Mouse (Mus musculus): ENCODE data around the gene Ndufs8. TPM values are rescaled to one million over a fixed set of nuclear protein-coding genes. Genes with fewer than 3 reads are reported as not detected.
"Not testable (repeated sequence)": the region's sequence is repeated elsewhere in the genome, so short reads cannot be mapped to it uniquely, and the experiment has no call there.

Ndufs8 gene
- 180 and 207 TPM in 2 replicates for polyA plus RNA-seq (2016; fragmentation: Nextera tagmentation; extraction: Ambion mirVana)

DNA sequence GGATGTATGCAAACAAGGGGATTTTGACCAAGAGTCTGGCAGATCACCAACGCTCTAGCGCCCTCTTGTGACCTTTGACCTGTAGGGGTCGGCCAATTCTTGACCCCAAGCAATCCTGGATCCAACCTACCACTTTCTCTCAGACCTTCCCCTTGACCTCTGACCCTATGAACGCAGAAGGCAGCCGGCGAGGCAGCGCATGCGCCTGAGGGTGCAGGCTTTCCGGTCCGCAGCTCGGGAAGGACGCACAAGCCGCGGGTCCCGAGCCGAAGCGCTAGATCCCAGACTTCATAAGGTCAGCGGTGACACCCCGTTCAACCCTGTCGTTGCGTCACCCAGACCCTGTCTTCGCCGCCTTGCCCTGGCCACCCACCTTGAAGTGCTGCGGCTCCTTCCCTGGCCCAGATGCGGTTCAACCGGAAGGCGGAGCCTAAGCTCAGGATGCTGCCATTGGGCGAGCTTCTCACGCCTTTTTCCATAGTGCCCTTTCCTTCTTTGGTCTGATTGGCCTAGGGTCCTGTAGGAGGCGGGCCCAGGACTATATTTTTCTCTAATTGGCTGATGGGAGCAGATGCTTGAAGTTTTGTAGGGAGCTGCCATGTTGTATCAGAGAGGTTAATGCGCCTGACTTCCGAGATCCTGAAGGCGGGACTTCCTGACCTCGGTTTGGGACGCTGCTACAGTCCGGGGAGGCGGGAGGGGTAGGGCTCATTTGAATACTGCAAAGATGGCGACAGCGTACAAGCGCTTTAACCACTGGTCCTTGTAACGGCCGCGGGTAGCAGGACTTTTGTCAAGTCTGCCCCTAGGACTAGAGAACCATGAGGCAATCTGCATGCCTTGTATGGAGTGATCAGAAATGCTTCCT, at the start of gene Ndufs8:
Gene Ndufs8 (minus strand): TSS at position 438 of the 868 bp plus-strand sequence.
- Histone ChIP-seq H3K4me2 (replicated peaks) (peak within 1 kb of the TSS; percentile 65), H3K4me1 (peaks cover 20% of the 10 kb centered on the region), H3K9ac (peak within 1 kb of the TSS; percentile 68), H3K9me3 (replicated peaks) (no peaks in the 10 kb centered on the region), H3K4me3 (peak within 1 kb of the TSS; percentile 74), H3K27ac (peak within 1 kb of the TSS; percentile 82), H3K36me3 (peaks cover 37% of the 10 kb centered on the region), H3K27me3 (no peaks in the 10 kb centered on the region)
- under 1% methylated on average over 43 of the region's 43 CpGs for WGBS
- ATAC-seq (ENCODE audit: low FRiP score) = peak; percentile 99

DNA sequence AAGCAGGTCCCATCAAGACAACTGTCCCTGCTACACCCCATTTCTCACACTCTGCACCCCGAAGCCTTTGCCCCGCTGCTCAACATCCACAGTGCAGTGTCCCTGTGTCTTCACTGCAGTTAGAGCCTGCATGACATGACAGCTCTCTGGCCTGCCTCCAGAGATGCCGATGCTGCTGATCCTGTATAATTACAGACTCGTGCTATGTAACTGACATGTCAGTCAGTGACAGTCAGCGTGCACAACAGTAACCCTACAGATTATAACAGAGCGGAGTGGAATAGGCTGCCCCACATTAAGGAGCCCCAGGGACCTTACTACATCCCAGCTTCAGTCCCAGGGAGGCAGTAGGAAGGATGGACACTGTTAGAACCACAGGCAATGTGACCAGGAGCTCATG, 49.2 kb upstream of the Ndufs8 start:
- not testable (repeated sequence) for H3K4me2 ChIP-seq (replicated peaks); H3K9me3 ChIP-seq (replicated peaks); H3K9ac ChIP-seq; H3K27ac ChIP-seq; H3K27me3 ChIP-seq; H3K4me3 ChIP-seq; H3K36me3 ChIP-seq; H3K4me1 ChIP-seq; ATAC-seq (ENCODE audit: low FRiP score)
- WGBS = 83% methylated on average over 6 of the region's 6 CpGs

DNA sequence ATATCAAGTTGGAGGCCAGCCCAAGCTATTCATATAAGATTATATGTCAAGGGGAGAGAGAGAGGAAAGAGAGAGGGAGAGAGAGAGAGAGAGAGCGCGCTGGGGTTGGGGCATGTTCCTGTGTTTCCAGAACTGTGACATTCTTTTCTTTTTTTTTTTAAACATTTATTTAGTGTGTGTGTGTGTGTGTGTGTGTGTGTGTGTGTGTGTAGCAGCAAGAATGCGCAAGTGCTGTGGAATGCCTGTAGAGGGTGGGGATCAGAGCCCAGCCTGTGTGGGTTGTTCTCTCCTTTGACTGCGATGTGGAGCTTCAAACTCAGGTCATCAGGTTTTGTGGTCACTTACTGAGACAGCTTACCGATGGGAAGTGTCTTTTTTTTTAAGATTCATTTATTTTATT, 47.6 kb upstream of the Ndufs8 start:
- no peak overlapping the region for H3K4me3 ChIP-seq
- H3K36me3 ChIP-seq = no peaks in the 10 kb centered on the region
- no peak overlapping the region for H3K4me2 ChIP-seq (replicated peaks)
- 0 out of 2 replicates have a peak, but pooled peaks cover 4% of the 10 kb centered on the region for H3K27me3 ChIP-seq
- WGBS = 86% methylated on average over 5 of the region's 5 CpGs
- no peaks in the 10 kb centered on the region for H3K9me3 ChIP-seq (replicated peaks)
- no peak overlapping the region for H3K27ac ChIP-seq
- H3K9ac ChIP-seq = no peak overlapping the region
- H3K4me1 ChIP-seq = no peaks in the 10 kb centered on the region
- no peak for ATAC-seq (ENCODE audit: low FRiP score)

DNA sequence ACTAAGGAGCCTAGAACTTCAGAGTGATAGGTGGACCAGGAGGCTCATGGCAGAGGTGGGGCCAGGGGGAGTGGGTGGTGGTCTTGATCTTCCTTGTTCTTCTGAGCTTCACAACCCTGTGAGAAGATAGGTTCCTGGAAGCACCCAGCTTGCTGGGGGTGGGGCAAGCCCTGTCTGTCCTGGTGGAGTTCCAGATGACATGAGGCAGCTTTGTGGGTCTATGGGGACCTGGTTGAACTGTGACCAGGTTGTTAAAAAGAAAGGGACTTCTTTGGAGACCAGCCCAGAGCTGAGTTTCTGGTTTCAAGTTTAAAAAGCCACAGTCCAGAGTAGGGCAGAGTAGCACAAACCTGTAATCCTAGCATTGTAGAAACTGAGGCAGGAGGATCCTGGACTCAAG, 46.5 kb upstream of the Ndufs8 start:
- Histone ChIP-seq H3K27me3 (0 out of 2 replicates have a peak, but pooled peaks cover 4% of the 10 kb centered on the region), H3K4me3 (no peak overlapping the region), H3K36me3 (no peaks in the 10 kb centered on the region), H3K9me3 (replicated peaks) (no peaks in the 10 kb centered on the region), H3K4me1 (no peaks in the 10 kb centered on the region), H3K9ac (no peak overlapping the region), H3K4me2 (replicated peaks) (no peak overlapping the region), H3K27ac (no peak overlapping the region)
- no peak for ATAC-seq (ENCODE audit: low FRiP score)

DNA sequence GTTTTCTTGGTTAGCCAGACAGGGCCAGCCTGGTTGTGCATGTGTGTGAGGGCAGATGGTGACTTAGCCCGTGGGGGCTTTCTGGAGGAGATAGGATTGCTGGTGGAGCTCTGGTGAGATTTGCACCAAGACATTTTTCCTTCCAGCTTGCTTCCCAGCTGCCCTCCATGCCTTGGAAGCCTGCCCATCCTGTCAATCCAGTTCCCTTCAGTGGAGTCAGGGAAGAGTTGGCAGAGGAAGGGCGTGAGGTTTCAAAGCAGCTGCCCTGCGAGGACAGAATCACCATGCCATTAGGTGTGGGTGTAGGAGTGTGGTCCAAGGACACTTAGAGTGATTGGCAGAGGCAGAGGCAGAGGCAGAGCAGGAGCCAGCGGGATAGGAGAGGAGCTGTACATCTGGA, 45.9 kb upstream of the Ndufs8 start, which contains the start of gene Aldh3b3:
Gene Aldh3b3 (plus strand): TSS at position 176 of the 400 bp plus-strand sequence.
- no peaks in the 10 kb centered on the region for H3K9me3 ChIP-seq (replicated peaks)
- no peak within 1 kb of the TSS for H3K4me3 ChIP-seq
- H3K4me2 ChIP-seq (replicated peaks) = no peak within 1 kb of the TSS
- no peak within 1 kb of the TSS for H3K9ac ChIP-seq
- no peaks in the 10 kb centered on the region for H3K36me3 ChIP-seq
- 0 out of 2 replicates have a peak, but pooled peaks cover 4% of the 10 kb centered on the region for H3K27me3 ChIP-seq
- no peak within 1 kb of the TSS for H3K27ac ChIP-seq
- ATAC-seq (ENCODE audit: low FRiP score) = no peak
- 81% methylated on average over 4 of the region's 4 CpGs for WGBS
- no peaks in the 10 kb centered on the region for H3K4me1 ChIP-seq

DNA sequence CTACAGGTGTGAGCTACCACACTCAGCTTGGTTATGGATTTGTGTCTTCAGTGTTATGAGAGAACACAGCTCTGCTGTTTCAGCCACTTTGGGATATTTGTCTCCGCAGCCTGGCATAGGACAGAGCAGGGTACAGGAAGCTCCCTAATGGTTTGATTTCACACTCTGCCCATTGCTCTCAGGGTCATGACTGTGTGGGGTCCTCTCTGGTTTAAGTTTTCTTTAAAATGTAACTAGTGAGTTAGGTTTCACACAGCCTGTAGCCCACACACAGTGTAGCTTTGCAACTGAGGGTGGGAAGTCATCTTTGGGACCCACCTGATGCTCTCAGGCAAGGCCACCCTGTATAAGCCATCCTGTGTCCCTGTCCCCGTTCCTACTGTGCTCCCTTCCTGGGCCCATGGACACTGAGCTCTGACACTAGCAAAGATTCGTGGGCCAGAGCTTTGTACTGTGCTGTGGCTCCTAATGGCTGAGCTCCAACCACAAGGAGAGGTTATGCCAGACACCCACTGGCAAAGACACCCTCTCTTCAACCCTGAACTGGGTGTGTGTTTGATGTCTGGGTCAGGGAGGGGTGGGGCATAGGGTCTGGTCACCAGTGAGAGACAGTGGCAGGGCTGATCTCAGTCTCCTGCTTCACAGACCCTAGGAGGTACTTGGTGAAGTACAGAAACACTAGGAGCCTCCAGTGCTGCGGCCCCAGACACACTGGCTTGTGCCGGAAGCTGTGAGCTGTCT, 44.9 kb upstream of the Ndufs8 start:
- not testable (repeated sequence) for ATAC-seq (ENCODE audit: low FRiP score)
- 76% methylated on average over 5 of the region's 5 CpGs for WGBS

DNA sequence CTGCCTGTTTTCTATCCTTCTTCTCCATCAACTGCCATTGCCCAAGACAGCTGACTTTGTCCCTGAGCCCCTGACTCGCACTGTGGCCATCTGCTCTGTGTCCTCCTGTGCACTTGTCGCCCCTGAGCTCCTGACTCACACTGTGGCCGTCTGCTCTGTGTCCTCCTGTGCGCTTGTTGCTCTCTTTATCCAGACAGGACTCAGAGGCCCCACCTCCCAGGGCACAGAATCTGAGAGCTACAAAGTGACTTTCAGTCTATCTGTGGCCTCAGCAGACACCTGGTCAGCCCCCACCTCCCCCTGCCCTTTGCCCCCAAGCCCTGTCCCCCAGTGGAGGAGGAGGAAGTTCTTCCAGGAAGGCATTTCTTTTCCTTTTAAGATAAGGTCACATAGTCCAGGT, 43.2 kb upstream of the Ndufs8 start:
- Histone ChIP-seq H3K9ac (no peak overlapping the region), H3K36me3 (no peaks in the 10 kb centered on the region), H3K4me3 (no peak overlapping the region), H3K27ac (no peak overlapping the region), H3K4me1 (no peaks in the 10 kb centered on the region), H3K27me3 (0 out of 2 replicates have a peak, but pooled peaks cover 4% of the 10 kb centered on the region), H3K4me2 (replicated peaks) (no peak overlapping the region), H3K9me3 (replicated peaks) (no peaks in the 10 kb centered on the region)
- 58% methylated on average over 4 of the region's 4 CpGs for WGBS
- no peak for ATAC-seq (ENCODE audit: low FRiP score)

More for the DNA sequence above, 44.9 kb upstream of the Ndufs8 start:
- H3K27ac ChIP-seq; H3K36me3 ChIP-seq; H3K9me3 ChIP-seq (replicated peaks); H3K27me3 ChIP-seq; H3K4me1 ChIP-seq; H3K4me3 ChIP-seq; H3K4me2 ChIP-seq (replicated peaks); H3K9ac ChIP-seq: not testable (repeated sequence)

DNA sequence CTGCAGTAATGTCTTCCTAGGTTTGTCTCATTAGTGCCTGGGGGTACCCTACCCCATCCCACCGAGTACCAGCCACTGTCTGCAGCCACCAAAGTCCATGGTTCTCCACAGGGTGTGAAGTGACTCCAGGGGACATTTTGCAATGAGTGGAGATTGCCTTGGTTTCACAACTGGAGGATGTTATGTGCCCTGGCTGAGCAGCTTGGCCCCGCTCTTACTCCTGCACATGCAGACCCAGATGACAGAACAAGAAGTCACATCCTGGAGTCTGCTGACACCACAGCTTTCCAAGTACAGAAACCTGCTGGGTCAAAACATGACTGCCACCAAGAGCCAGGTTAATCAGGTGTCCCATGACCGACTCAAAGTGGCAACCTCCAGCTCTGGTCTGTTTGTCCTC, 42.5 kb upstream of the Ndufs8 start:
- H3K36me3 ChIP-seq = no peaks in the 10 kb centered on the region
- no peak overlapping the region for H3K27ac ChIP-seq
- WGBS = 83% methylated on average over 3 of the region's 3 CpGs
- ATAC-seq (ENCODE audit: low FRiP score) = no peak
- H3K4me3 ChIP-seq = no peak overlapping the region
- H3K4me2 ChIP-seq (replicated peaks) = no peak overlapping the region
- H3K9ac ChIP-seq = no peak overlapping the region
- no peaks in the 10 kb centered on the region for H3K4me1 ChIP-seq
- no peaks in the 10 kb centered on the region for H3K9me3 ChIP-seq (replicated peaks)
- H3K27me3 ChIP-seq = 0 out of 2 replicates have a peak, but pooled peaks cover 4% of the 10 kb centered on the region

DNA sequence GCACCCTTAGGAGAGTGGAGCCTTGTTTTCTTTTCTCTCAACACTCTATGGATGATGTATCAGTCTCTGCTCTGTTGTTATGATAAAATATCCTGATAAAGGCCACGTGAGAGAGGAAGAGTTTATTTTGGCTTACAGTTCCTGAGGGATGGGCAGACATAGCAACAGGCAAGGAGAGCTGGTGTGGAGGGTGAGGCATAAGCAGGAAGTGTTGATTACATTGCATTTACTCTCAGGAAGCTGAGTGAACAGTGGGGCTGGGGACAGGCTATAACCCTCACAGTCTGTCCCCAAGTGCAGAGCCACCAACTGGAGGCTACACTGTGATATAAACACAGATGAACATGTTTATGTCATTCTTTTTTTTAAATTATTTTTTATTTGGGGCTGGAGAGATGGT, 39.5 kb upstream of the Ndufs8 start:
- H3K36me3 ChIP-seq = no peaks in the 10 kb centered on the region
- 0 out of 2 replicates have a peak, but pooled peaks cover 4% of the 10 kb centered on the region for H3K27me3 ChIP-seq
- no peak overlapping the region for H3K4me3 ChIP-seq
- no peak overlapping the region for H3K4me2 ChIP-seq (replicated peaks)
- ATAC-seq (ENCODE audit: low FRiP score) = no peak
- H3K27ac ChIP-seq = no peak overlapping the region
- no peaks in the 10 kb centered on the region for H3K4me1 ChIP-seq
- no peak overlapping the region for H3K9ac ChIP-seq
- no peaks in the 10 kb centered on the region for H3K9me3 ChIP-seq (replicated peaks)
- WGBS = 50% methylated on average over 1 of the region's 1 CpGs

DNA sequence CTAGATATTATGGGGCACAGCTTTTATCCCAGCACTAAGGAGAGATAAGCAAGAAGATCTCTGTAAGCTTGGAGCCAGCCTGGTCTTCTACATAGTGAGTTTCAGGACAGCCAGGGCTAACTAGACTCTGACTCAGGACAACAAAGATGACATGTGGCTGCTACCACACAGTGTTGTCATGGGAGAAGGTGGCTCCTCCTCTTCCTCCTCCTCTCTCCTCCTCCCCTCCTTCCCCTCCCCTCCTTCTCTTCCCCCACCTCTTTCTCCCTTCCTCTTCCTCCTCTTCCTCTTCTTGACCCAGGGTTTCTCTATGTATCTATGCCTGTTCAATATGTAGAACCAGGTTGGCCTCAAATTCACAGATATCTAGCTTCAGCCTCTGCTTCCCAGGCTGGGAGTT, 38.9 kb upstream of the Ndufs8 start:
- Histone ChIP-seq H3K9ac (no peak overlapping the region), H3K4me3 (no peak overlapping the region), H3K9me3 (replicated peaks) (no peaks in the 10 kb centered on the region), H3K36me3 (no peaks in the 10 kb centered on the region), H3K27me3 (0 out of 2 replicates have a peak, but pooled peaks cover 4% of the 10 kb centered on the region), H3K4me1 (no peaks in the 10 kb centered on the region), H3K27ac (no peak overlapping the region), H3K4me2 (replicated peaks) (no peak overlapping the region)
- ATAC-seq (ENCODE audit: low FRiP score) = no peak

DNA sequence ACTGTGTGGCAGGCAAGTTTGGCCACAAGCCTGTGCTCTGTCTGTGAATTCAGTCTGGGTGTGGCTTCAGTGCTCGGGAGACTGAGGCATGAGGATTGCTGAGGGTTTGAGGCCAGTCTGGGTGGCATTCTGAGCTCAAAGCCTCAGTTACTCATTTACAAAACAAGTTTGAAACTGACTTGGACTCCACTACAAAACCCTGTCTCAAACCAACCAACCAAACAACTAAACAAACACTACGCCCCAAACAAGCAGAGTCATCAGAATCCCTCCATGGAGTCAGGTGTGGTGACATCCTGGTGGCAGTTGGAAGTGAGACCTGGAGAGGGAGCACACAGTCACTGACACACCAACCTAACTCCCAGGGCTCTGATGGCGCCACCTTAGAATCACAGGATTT, 37.8 kb upstream of the Ndufs8 start:
- Histone ChIP-seq H3K4me3 (no peak overlapping the region), H3K9ac (no peak overlapping the region), H3K4me1 (no peaks in the 10 kb centered on the region), H3K27ac (no peak overlapping the region), H3K27me3 (no peaks in the 10 kb centered on the region), H3K36me3 (no peaks in the 10 kb centered on the region), H3K4me2 (replicated peaks) (no peak overlapping the region), H3K9me3 (replicated peaks) (no peaks in the 10 kb centered on the region)
- 76% methylated on average over 3 of the region's 3 CpGs for WGBS
- no peak for ATAC-seq (ENCODE audit: low FRiP score)

DNA sequence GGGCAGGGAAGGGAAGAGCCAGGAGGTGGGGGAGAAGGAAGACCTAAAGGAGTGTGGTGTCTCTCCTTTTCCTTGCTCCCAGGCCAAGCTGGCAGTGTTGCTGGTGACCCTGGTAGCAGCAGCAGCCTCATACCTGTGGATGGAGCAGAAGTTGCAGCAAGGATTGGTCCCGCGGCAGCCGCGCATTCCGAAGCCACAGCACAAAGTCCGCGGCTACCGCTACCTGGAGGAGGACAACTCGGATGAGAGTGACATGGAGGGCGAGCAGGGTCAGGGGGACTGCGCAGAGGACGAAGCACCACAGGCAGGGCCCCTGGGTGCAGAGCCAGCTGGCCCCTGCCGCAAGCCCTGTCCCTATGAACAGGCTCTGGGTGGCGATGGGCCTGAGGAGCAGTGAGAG, 36.0 kb upstream of the Ndufs8 start:
- no peak overlapping the region for H3K4me2 ChIP-seq (replicated peaks)
- H3K36me3 ChIP-seq = no peaks in the 10 kb centered on the region
- no peaks in the 10 kb centered on the region for H3K9me3 ChIP-seq (replicated peaks)
- H3K4me1 ChIP-seq = no peaks in the 10 kb centered on the region
- WGBS = 63% methylated on average over 14 of the region's 14 CpGs
- H3K27ac ChIP-seq = no peak overlapping the region
- H3K27me3 ChIP-seq = peaks cover 8% of the 10 kb centered on the region; the same call in 1 of the 2 replicates
- no peak for ATAC-seq (ENCODE audit: low FRiP score)
- no peak overlapping the region for H3K9ac ChIP-seq
- no peak overlapping the region for H3K4me3 ChIP-seq
